Mouse (Mus musculus): ENCODE results near the gene Dgkg.

DNA sequence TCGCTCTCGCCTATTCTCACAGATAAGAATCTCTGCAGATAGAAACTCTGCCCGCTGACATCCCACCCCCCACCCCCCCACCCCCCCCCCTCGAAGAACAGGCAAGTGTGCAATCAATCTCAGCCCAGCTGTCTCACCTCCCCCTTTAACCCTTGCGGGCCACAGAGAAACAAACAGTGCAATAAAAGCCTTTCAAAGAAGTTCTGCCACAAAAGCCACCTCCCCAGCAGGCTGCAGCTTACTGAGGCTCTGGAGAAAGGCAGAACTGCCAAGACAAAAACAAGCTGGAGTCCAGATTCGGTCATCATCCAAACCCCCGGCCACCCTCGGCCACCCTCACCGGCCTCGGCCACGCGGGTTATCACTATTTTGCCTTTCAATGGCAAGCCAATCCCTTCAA is 223.1 kb downstream of the Dgkg start:
- TF ChIP-seq MAFK (IDR thresholded peaks at IDR 0.05; ENCODE audit: insufficient read depth, low read depth, low read length) = no peak
- TF ChIP-seq CHD2 (IDR thresholded peaks at IDR 0.05; ENCODE audit: low read depth, low read length) = no peak
